Mouse (Mus musculus) gastrocnemius, adult 2 months (tissue): ENCODE measurements around the gene Neurog1. TPM values are rescaled to one million over a fixed set of nuclear protein-coding genes. Genes with fewer than 3 reads are reported as not detected.

Experiments used
- DNase-seq: peaks from one replicate; pipeline ENCODE4 v3.0.0; 2022
- H3K27ac ChIP-seq: fragments of 200-600 bp; 2 replicates; pipeline ENCODE4 v1.8.1; 2022; ENCODE audit warnings: mild to moderate bottlenecking
- H3K4me3 ChIP-seq: fragments of 200-600 bp; 2 replicates; pipeline ENCODE4 v1.8.1; 2022; ENCODE audit warnings: mild to moderate bottlenecking, moderate library complexity
- CTCF ChIP-seq: fragments of 200-600 bp; IDR thresholded peaks from 2 replicates; pipeline ENCODE4 v1.8.1; 2022; ENCODE audit warnings: antibody characterized with exemption, mild to moderate bottlenecking, moderate library complexity
- intact Hi-C: fragments of 180-260 bp; cut with DNase I; formaldehyde crosslinking; loops from one replicate; pipeline ENCODE4 v1.15.1; 2025
- total RNA-seq, 2 experiments: library from RNA; stranded (reverse); gene quantifications; 2 replicates each; pipeline ENCODE4 v1.2.3; 2021

The Neurog1 gene
- total RNA-seq, 2 experiments from 2014 or later: not detected

DNA sequence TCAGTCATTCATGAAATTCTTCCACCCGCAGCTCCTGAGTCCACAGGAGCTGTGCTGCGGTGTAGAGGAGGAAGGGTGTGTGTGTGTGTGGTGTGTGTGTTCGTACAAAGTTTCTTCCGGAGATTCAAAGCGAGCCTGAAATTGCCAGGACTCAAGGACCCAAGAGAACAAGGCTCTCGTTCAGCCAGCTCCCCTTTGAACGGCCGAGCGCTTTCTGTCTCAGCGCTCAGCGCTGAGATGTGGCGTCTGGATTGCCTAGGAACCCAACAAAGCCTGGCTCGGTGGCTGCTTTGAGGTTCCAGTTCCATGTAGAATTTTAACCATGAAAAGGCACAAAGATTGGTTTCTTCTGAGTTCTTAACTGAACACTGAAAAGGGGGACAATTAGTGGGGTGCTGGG, 18.2 kb upstream of the Neurog1 start:
- no peak overlapping the region for H3K27ac ChIP-seq
- no peak for DNase-seq
- H3K4me3 ChIP-seq: no peak overlapping the region
- intact Hi-C loops: no loop called here
- no peak for TF ChIP-seq CTCF

DNA sequence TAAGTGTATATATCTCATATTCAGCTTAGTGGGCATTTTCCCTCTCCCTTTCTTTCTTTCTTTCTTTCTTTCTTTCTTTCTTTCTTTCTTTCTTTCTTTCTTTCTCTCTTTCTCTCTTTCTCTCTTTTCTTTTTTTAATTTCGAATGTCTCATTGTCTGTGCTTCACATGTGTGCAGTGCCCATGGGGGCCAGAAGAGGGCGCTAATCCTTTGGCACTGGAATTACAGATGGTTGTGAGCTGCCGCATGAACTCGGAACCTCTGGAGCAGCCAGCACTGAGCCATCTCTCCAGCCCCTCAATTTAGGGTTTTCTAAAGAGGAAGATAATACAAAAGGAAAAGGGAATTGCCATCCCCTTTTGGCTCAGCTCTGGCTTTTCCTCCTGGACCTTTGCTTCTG, 15.4 kb upstream of the Neurog1 start:
- no peak overlapping the region for H3K4me3 ChIP-seq
- TF ChIP-seq CTCF: peak; percentile 24
- H3K27ac ChIP-seq: no peak overlapping the region
- no peak for DNase-seq
- intact Hi-C loops: no loop called here

DNA sequence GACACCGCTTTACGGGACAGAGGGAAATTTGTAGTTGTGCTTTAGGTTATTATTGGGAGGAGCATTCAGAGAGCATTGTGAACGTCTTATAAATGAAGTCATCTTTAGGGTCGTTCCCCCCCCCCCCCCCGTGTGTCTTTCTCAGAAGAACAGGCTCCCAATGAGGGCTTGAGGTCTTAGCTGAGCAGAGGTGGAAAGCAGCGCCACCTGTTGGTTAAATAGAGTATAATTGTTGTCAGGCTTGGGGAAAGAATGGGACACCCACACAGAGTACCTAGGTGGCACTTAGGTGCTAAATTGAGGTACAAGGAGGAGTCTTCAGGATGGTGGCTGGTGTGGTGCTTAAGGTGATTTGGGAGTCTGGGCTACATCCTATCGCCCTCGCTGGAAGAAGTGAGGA, 14.5 kb upstream of the Neurog1 start:
- intact Hi-C loops: loop anchor here (1.0 kb wide), 1 partner anchor 69 kb away; no protein-coding TSS in a partner anchor
- peak; percentile 63 for TF ChIP-seq CTCF
- no peak overlapping the region for H3K27ac ChIP-seq
- H3K4me3 ChIP-seq: no peak overlapping the region
- peak; percentile 27 for DNase-seq

DNA sequence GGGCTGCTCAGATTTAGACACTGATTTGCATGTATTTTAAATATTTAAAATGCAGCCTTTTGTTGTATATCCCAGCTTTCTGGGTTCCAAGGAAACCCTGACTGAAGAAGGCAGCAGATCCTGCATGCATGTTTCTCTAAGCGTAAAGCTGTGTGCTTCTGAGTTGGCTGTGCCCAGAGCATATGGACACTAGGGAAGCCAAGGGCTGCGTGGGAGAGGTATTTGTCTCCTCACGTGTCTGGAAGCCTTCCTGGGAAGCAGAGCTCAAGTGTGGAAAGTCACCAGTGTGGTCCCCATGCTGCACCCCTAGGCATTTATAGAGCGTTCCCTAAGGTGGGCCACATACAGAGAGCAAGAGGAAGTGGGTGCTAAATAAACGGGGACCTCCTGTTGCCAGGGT, 13.7 kb upstream of the Neurog1 start:
- intact Hi-C loops: loop anchor here (1.0 kb wide), 1 partner anchor 68 kb away; no protein-coding TSS in a partner anchor
- H3K27ac ChIP-seq: no peak overlapping the region
- H3K4me3 ChIP-seq: no peak overlapping the region
- DNase-seq: no peak
- TF ChIP-seq CTCF: no peak

DNA sequence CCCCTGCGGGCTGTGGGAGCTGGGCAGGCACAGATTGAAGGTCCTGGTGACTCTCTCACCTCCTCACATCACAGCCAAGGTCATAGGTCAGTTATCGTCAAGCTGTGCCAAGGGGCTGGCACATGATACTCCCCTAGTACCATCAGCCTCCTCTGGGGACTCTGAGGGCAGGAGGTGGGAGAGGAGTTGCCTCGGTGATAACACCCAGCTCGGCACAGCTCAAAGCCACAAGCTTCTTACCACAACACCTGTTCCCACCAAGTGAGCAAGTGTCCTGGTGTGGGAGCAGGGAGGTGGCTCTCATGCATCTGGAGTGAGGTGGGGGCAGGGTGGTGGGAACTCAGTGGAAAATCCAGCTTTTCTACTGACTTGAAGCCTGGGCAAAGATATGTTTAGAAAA, 10.3 kb upstream of the Neurog1 start:
- no peak for DNase-seq
- no peak for TF ChIP-seq CTCF
- Histone ChIP-seq H3K27ac (no peak overlapping the region), H3K4me3 (no peak overlapping the region)
- intact Hi-C loops: no loop called here

DNA sequence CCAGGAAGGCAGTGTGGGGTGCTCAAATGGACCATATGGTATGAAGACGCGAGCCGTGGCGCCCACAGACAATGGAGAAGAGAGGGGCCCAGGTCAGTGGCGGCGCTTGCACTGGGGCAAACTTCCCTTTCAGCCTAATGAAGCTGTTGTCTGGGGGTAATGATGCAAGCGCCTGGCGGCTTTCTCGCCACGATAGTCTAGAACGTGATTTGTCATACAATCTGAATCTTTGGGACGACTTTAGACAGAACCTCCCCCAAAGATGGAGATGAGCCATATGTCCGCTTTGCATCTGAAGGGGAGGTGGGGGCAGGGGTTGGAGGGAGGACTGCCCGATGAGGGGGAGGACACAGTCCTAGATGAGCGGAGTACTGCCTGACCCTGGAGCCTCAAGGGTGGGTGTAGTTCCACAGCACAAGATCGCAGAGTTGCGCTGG, 8.4 kb upstream of the Neurog1 start:
- intact Hi-C loops: no loop called here
- Histone ChIP-seq H3K27ac (no peak overlapping the region), H3K4me3 (no peak overlapping the region)
- no peak for TF ChIP-seq CTCF
- no peak for DNase-seq

DNA sequence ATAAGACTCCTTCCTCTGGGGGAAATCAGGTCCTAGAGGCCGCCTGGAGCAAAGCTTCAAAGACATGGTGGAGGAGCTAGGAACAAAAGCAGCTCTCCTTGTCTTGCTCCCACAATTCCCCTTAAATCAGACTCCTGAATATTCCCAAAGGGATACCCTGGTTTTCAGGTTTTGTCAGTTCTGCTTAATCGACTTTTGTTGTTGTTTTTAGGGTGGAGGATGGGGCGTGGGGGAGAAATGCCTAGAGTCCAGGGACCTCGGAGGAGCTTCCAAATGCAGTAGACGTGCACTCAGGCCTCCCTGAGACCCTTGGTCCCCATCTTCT, 7.9 kb upstream of the Neurog1 start:
- no peak for TF ChIP-seq CTCF
- no peak for DNase-seq
- H3K27ac ChIP-seq: no peak overlapping the region
- intact Hi-C loops: no loop called here
- no peak overlapping the region for H3K4me3 ChIP-seq

DNA sequence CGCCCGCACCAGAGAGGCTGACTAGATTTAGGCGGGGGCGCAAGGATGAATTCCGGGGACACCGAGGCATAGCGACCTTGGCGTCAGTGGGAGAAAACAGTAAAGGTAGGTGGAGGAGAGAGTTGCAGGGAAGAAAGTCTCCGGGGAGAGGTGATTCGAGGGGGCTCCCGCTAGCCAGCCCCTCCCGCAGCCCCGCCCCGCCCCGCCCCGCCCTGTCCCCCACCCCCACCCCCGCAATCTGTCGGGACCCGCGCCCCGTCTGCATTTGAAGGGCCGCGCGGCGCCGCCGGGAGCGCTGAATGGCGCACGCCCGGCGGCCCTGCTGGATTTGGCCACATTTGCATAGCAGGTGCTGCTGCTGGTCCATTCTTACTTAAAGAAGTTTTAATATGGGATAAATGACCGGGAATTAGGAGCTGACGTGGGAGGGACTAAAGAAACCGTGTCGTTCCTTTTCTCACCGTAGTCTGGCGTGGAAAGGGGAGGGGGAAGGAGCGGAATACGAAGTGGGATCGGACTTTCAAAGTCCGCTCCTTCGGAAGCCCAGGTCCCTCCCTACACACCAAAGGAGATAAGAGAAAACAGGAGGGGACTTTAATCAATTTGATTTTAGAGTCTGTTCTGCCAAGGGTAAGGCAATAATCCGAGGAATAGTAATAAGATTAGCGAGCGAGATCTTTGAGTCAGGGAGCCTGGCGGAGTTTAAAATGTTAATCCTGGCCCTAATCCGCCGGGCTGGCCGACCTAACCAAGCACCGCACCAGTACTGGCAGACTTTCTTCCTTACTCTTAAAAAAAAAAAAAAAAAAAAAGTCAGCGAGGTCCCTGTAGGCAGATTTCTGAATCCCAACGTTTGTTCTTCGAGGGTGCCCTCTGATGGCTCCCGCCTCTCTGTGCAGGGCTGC, 7.3 kb upstream of the Neurog1 start:
- Histone ChIP-seq H3K4me3 (peak overlapping the region; percentile 39), H3K27ac (no peak overlapping the region)
- intact Hi-C loops: no loop called here
- no peak for DNase-seq
- TF ChIP-seq CTCF: no peak

DNA sequence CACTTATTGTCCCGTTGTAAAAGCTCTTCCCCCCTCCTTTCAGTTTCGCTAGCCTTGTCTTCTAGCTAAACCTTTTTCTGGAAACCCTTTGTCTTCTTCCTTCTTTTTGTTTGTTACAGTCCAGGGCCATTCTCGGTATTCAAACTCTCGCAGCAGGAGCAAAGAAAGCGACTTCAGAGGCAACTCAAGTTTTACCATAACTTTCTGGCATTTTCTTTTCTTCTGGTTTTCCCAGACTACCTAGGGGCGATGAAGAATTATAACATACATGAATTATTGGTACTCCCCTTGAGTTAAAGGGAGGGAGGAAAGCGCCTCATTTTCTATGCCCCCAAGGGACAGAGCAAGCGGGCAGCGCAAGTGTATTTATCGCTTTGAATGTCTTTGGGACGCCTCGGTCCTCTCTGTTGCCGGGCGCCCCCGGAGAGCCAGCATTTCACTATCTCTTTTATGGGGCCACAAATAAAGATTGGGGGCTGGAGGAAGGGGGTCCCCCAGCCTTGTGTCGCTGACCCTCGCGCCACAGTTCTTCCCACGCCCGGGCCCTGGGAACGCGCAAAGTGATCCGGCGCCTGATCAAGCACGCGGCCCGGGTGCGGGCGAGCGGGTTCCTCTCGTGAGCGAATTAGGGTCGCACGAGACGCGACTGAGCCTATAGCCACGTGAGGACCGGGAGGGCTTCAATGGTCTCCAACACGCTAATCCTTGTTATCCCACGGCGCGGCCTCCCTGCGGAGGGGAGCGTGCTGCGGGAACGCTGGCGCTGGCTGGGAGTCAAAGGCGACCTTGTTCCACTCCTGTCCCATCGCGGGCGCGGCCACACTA, 6.4 kb upstream of the Neurog1 start:
- intact Hi-C loops: no loop called here
- TF ChIP-seq CTCF: no peak
- peak; percentile 21 for DNase-seq
- Histone ChIP-seq H3K4me3 (peak overlapping the region; percentile 39), H3K27ac (no peak overlapping the region)

DNA sequence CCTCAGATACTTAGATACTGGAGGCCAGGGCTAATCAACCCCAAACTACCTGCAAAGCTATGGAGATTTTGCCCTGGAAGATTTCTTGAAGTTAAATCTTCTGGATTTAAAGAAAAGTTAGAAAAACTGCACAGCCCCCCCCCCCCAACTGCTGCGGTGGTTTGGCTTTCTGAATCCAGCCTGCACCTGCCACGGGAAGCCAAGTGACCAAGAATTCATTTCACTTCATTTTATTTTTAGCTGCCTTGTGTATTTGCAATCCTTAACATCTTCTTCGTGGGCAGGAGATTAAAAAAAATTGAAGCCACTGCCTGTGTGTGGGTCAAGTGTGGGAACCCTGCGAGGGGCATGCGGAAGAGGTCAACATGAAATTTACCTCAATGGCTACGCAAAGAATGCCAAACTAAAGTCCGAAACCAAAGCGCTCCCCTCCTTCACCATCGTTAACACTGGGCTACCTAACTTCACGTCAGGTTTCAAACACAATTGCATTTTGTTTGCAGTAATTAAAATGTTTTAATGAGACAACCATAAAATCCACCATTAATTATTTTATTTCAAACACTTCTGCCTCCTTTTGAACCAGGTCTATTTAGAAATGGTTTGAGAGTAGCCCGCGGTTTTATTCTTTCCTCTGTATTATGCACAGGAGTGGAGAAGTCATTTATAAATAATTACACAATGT, 5.6 kb upstream of the Neurog1 start:
- Histone ChIP-seq H3K27ac (no peak overlapping the region), H3K4me3 (no peak overlapping the region)
- intact Hi-C loops: no loop called here
- no peak for TF ChIP-seq CTCF
- no peak for DNase-seq

DNA sequence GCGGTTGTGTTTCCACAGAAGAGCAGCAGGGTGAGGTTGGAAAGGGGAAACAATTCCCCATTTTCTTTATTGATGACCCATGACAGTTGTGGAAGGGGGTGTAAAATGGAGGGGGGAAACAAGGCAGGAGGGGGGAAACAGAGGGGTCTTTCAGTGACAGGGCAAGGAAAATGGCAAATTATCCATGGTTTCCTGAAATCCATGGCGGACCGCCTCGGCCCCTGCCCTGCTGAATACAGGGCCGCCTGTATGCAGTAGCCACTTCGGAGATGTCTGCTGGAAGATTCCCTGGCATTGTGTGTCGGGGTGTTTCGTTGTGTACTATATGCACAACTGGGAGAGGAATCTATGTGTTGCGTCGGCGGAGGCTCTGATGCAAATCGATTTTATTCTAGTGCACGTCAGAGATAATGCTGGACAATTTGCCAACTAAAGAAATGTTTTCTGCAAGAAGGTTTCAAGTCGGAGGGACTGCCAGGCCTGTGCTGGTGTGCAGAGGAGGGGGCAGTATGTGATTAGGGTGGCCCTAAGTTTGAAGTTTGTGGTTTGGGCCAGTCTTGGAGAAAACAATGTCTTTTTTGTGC, 4.8 kb upstream of the Neurog1 start:
- intact Hi-C loops: no loop called here
- DNase-seq: no peak
- H3K4me3 ChIP-seq: no peak overlapping the region

DNA sequence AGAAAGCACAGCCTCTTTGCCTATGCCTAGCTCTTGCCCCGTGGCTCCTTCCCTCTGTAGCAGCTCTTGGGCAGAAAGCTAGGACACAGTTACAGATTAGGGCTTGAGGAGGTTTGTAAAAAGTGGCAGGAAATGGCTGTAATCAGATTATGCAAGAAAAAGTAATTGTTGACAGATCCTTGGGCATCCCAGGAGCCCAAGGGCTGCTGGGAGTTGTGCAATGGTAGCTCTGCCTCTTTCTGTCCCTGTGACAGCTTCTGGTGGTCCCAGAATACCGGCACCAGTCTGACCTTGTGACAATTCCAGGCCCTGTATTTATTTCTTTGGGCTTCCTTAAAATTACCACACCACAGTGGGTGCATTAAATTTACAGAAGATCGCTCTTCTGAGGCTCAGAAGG, 1.4 kb upstream of the Neurog1 start:
- TF ChIP-seq CTCF: no peak
- no peak overlapping the region for H3K27ac ChIP-seq
- H3K4me3 ChIP-seq: no peak overlapping the region
- intact Hi-C loops: no loop called here
- DNase-seq: no peak

More for the DNA sequence above, 4.8 kb upstream of the Neurog1 start:
- TF ChIP-seq CTCF: no peak
- H3K27ac ChIP-seq: no peak overlapping the region
